Mouse (Mus musculus) lung, postnatal 0 days (tissue): ENCODE measurements around the gene Nudt8.

ENCODE experiments used
- CTCF ChIP-seq: IDR thresholded peaks from 2 replicates; pipeline ENCODE4 v1.5.1; 2016; ENCODE audit warnings: antibody characterized with exemption, mild to moderate bottlenecking
- EP300 ChIP-seq: IDR thresholded peaks from 2 replicates; pipeline ENCODE4 v1.6.1; 2016; ENCODE audit warnings: antibody characterized with exemption, mild to moderate bottlenecking, control low read depth

- TF ChIP-seq EP300 (no peak), CTCF (no peak)
Observed at GRCm38 (mm10) chr19:4015635-4016034, 15.3 kb downstream of the Nudt8 start.
